Mouse (Mus musculus) C2C12 (cell line): ENCODE data around the gene Palm3. TPM values are rescaled to one million over a fixed set of nuclear protein-coding genes. Genes with fewer than 3 reads are reported as not detected.
A peak's percentile ranks its signal among the peaks of the same experiment; 100 is the strongest.

Experiments used
- H3K27me3 ChIP-seq: one replicate; pipeline ENCODE4 v1.6.1; 2011; ENCODE audit not compliant: control insufficient read depth, insufficient read depth, insufficient read length
- H3K36me3 ChIP-seq: one replicate; pipeline ENCODE4 v1.6.1; 2011; ENCODE audit not compliant: control insufficient read depth, insufficient read depth
- H3K4me3 ChIP-seq: one replicate; pipeline ENCODE4 v1.5.1; 2011; ENCODE audit warnings: mild to moderate bottlenecking, control low read depth; ENCODE audit not compliant: poor library complexity, insufficient read depth, severe bottlenecking
- H3K79me2 ChIP-seq: one replicate; pipeline ENCODE4 v1.6.1; 2011; ENCODE audit not compliant: control insufficient read depth, insufficient read depth
- H3K79me3 ChIP-seq: one replicate; pipeline ENCODE4 v1.6.1; 2011; ENCODE audit warnings: low read depth, control low read depth
- H3ac ChIP-seq: one replicate; pipeline ENCODE3; 2011; ENCODE audit warnings: low read depth; ENCODE audit not compliant: control insufficient read depth, insufficient read length
- CEBPB ChIP-seq: IDR thresholded peaks from one replicate; pipeline ENCODE4 v1.6.1; 2011; ENCODE audit warnings: low read depth, mild to moderate bottlenecking, control low read depth, moderate library complexity
- CTCF ChIP-seq: IDR thresholded peaks from one replicate; pipeline ENCODE4 v1.5.1; 2011; ENCODE audit not compliant: control insufficient read depth, insufficient read depth, insufficient read length
- FOSL1 ChIP-seq: IDR thresholded peaks from one replicate; pipeline ENCODE4 v1.8.0; 2011; ENCODE audit warnings: mild to moderate bottlenecking, low read length; ENCODE audit not compliant: poor library complexity, insufficient read depth, severe bottlenecking
- MAX ChIP-seq: IDR thresholded peaks from one replicate; pipeline ENCODE4 v1.6.1; 2011; ENCODE audit warnings: mild to moderate bottlenecking, control low read depth
- MYOD1 ChIP-seq: IDR thresholded peaks from one replicate; pipeline ENCODE4 v1.6.1; 2011; ENCODE audit warnings: low read depth; ENCODE audit not compliant: control insufficient read depth, insufficient read length
- MYOG ChIP-seq: IDR thresholded peaks from one replicate; pipeline ENCODE4 v1.6.1; 2011; ENCODE audit not compliant: control insufficient read depth, insufficient read length; ENCODE audit errors: extremely low read depth
- USF1 ChIP-seq: IDR thresholded peaks from one replicate; pipeline ENCODE4 v1.6.1; 2011; ENCODE audit warnings: low read depth, mild to moderate bottlenecking, control low read depth, moderate library complexity
- polyA plus RNA-seq: library from polyadenylated mRNA; unstranded; fragments of >200 nt; fragmentation: generic; extraction: Trizol; gene quantifications from one replicate; pipeline ENCODE4 v1.2.1, GENCODE M21; 2012; ENCODE audit warnings: missing spikeins

Palm3 gene
- polyA plus RNA-seq, 1 experiment, result 3.5 TPM

DNA sequence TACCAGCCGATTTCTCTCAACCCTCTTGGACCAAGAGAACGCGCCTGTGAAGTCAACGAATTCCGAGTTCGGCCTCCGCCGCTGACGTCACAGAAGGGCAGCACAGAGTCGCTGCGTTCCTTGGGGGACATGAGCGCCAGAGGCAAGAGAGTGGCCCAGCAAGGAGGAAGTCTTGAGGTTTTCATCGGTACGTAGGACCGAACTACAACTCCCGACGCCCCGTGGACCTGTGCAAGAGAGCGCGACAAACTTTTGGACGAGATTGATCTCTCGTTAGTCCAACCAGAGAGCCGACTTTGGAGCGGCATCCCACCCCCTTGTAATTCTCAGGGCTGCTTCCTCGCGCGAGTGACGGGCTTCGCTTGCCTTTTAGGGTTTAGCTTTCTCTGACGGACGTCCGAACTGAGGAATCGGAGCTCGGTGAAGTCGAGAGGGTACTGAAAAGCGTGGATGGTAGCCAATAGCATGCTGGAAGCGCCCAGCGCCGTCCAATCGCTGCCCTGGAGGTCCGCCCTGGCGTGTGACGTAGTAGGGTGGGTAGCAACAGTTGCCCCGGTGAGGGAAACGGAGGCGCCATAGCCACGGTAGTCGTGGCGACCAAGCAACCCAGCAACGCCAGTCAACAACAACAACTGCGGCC lies 45.1 kb downstream of the Palm3 start, which contains the start of gene Rfx1:
Gene Rfx1, plus strand, starts transcription at position 544 of the 640 bp plus-strand sequence.
- H3K79me3 ChIP-seq, result peaks cover 27% of the 10 kb centered on the region
- peak within 1 kb of the TSS; percentile 72 for H3ac ChIP-seq
- H3K27me3 ChIP-seq, result no peaks in the 10 kb centered on the region
- H3K4me3 ChIP-seq, result peak within 1 kb of the TSS; percentile 63
- H3K36me3 ChIP-seq, result no peaks in the 10 kb centered on the region
- TF ChIP-seq CEBPB, result no peak
- TF ChIP-seq MYOG, result no peak
- no peak for TF ChIP-seq MAX
- TF ChIP-seq MYOD1, result no peak
- no peak for TF ChIP-seq FOSL1
- TF ChIP-seq USF1, result no peak
- TF ChIP-seq CTCF, result no peak
- peaks cover 41% of the 10 kb centered on the region for H3K79me2 ChIP-seq

DNA sequence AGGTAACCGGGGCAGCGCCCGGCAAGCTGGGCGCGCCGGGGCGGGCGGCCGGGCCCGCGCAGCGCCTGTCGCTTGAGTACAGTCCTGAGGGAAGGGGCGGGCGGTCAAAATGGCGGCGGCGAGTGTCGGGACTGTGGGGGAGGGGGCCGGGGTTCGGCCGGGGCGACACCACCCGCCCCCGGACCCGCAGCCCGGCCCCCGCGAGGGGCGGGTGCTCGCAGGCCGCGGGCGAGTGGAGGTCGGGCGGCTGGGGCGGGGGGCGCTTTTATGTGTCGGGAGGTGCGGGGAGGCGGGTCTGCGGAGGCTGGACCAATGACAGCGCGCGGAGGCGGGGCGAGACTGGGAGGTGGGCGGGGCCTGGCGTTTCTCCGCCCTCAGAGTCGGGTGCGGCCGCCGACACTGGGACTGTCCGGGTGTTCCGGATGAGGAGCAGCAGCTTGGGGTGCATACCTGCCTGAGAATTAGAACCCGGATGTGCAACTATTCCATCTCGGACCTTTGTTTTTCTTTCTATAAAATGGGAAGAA lies 45.8 kb downstream of the Palm3 start:
- TF ChIP-seq MYOG, result no peak
- TF ChIP-seq MYOD1, result no peak
- TF ChIP-seq USF1, result no peak
- no peak for TF ChIP-seq MAX
- no peak for TF ChIP-seq CEBPB
- no peak for TF ChIP-seq FOSL1
- TF ChIP-seq CTCF, result no peak
- peaks cover 48% of the 10 kb centered on the region for H3K79me2 ChIP-seq
- no peaks in the 10 kb centered on the region for H3K36me3 ChIP-seq
- H3ac ChIP-seq, result peak overlapping the region; percentile 72
- H3K4me3 ChIP-seq, result peak overlapping the region; percentile 63
- no peaks in the 10 kb centered on the region for H3K27me3 ChIP-seq
- H3K79me3 ChIP-seq, result peaks cover 27% of the 10 kb centered on the region

DNA sequence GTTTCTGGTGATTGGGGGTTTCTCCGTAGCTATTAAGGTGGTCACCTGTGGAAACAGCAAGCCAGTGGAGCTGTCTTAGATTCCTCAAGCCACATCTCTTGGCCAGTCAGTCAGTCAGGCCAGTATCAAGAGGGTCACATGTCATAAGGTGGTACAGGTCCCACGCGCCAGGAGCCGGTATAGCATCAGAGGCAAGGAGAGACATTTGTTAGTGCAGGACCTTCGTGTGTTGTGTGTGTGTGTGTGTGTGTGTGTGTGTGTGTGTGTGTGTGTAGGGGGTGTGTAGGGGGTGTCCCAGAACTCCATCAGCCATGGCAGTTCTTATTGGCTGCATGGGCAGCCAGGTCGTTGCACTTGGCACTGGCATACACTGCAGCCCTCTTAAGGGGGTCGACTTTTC lies 46.6 kb downstream of the Palm3 start:
- H3K27me3 ChIP-seq, result no peaks in the 10 kb centered on the region
- peak overlapping the region; percentile 18 for H3ac ChIP-seq
- H3K36me3 ChIP-seq, result no peaks in the 10 kb centered on the region
- TF ChIP-seq FOSL1 (no peak), MYOD1 (no peak), USF1 (no peak)
- H3K4me3 ChIP-seq, result peak overlapping the region; percentile 63
- H3K79me3 ChIP-seq, result peaks cover 29% of the 10 kb centered on the region
- H3K79me2 ChIP-seq, result peaks cover 56% of the 10 kb centered on the region

DNA sequence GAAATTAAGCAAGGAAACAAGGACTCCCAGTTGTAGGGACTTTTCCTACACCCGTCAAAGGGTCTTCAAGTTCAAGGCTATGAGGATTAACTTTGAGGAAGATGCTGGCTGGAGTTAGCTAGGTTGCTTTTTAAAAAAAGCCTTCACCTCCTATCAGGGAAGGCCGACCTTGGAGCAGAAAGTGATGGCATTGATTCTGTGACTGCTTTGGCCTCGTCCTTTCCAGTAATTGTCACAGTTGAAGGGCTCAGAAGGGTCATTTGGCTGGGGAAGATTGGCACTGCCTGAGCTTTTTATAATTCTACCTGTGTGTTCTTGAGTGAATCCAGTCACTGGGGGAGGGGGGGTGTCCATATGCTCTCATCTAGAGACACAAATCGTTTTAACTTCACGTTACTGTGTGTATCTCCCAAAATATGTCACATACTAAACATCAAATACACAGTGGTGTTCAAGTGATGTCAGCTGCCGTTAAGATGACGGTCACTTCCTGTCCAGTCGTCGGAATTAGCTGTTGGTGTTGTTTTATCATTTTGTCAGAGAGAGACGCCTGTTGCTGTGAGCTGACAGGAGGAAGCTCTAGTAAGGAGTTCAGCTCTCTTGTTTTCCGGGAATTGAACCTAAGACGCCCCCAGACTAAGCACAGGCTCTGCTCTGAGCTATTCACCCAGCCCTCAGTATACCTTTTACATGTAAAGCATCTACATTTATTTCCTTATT lies 47.2 kb downstream of the Palm3 start:
- H3K79me2 ChIP-seq, result peaks cover 62% of the 10 kb centered on the region
- no peak for TF ChIP-seq USF1
- no peak for TF ChIP-seq CEBPB
- no peak for TF ChIP-seq MYOG
- no peak for TF ChIP-seq CTCF
- no peak for TF ChIP-seq MYOD1
- TF ChIP-seq FOSL1, result no peak
- TF ChIP-seq MAX, result no peak
- H3K79me3 ChIP-seq, result peaks cover 29% of the 10 kb centered on the region
- H3K27me3 ChIP-seq, result no peaks in the 10 kb centered on the region
- no peak overlapping the region for H3K4me3 ChIP-seq
- no peaks in the 10 kb centered on the region for H3K36me3 ChIP-seq
- no peak overlapping the region for H3ac ChIP-seq

DNA sequence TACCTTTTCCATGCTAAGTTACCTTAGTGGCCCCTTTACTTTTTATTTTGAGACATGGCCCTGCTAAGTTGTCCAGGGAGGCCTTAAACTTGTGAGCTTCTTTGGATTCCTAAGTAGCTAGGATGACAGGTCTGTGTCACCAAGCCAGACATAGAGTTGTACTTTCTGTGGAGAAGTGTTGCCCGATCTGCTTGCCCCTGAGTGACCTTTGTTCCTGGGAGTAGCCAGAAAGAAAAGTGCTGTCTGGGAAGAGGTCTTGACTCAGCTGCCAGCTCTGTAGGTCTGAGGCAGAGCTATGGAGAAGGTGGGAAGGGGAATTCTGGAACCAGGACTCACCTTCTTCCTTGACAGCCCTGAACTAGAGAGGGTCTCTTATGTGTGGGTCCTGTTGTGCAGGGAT lies 47.9 kb downstream of the Palm3 start:
- H3K79me2 ChIP-seq, result peaks cover 62% of the 10 kb centered on the region
- peaks cover 29% of the 10 kb centered on the region for H3K79me3 ChIP-seq
- H3K27me3 ChIP-seq, result no peaks in the 10 kb centered on the region
- no peak overlapping the region for H3K4me3 ChIP-seq
- TF ChIP-seq MAX (no peak), CEBPB (no peak), FOSL1 (no peak), MYOG (no peak), USF1 (no peak), CTCF (no peak), MYOD1 (no peak)
- H3K36me3 ChIP-seq, result no peaks in the 10 kb centered on the region
- H3ac ChIP-seq, result no peak overlapping the region

DNA sequence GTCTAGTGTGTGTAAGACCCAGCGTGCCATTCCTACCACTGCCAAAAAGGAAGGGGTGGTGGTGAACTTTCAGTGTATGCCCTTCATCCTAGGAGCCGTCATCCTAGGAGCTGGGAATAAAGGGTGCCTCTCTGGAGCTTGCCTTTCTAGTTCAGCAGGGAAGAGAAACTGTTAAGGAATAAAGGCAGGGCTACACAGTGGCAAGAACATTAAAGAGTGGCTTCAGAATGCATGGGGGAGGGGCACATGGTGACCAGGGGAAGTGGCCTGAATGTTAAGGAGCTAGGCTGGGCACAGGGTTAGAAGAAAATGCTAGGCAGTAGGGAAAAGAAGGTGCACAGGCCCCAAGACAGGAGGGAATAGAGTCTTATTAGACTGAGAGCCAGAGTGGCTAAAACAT lies 48.5 kb downstream of the Palm3 start:
- no peak overlapping the region for H3ac ChIP-seq
- H3K36me3 ChIP-seq, result no peaks in the 10 kb centered on the region
- H3K79me3 ChIP-seq, result peaks cover 29% of the 10 kb centered on the region
- no peak overlapping the region for H3K4me3 ChIP-seq
- H3K27me3 ChIP-seq, result no peaks in the 10 kb centered on the region
- peaks cover 62% of the 10 kb centered on the region for H3K79me2 ChIP-seq
- TF ChIP-seq MYOG (no peak), MYOD1 (no peak)
